Mouse (Mus musculus): ENCODE measurements around the gene Col27a1. TPM values are rescaled to one million over a fixed set of nuclear protein-coding genes. Genes with fewer than 3 reads are reported as not detected.

Gene Col27a1
- total and polyA plus RNA-seq, 3 experiments = not detected

GRCm38 (mm10) chr4:63231121-63231520, 17.3 kb downstream of the Col27a1 start:
- H3K79me2 ChIP-seq (ENCODE audit: control insufficient read depth, insufficient read depth, low read length, poor library complexity) = no peaks in the 10 kb centered on the region
- H3K36me3 ChIP-seq (ENCODE audit: control insufficient read depth in 1 of 2, insufficient read depth in 2 of 2, low read length in 2 of 2) = no peaks in the 10 kb centered on the region
- H3K27ac ChIP-seq (ENCODE audit: control insufficient read depth, low read depth, low read length) = no peak overlapping the region
- no peak overlapping the region for H3K9ac ChIP-seq (ENCODE audit: control insufficient read depth, low read depth, low read length, poor library complexity, severe bottlenecking)
- no peak for DNase-seq (ENCODE audit: low read depth, low spot score)
- no peaks in the 10 kb centered on the region for H3K27me3 ChIP-seq (ENCODE audit: control insufficient read depth in 1 of 2, insufficient read depth in 2 of 2, low read length in 2 of 2)
- no peak overlapping the region for H3K4me3 ChIP-seq (ENCODE audit: control insufficient read depth in 1 of 2, insufficient read depth in 1 of 2, low read depth in 2 of 2, low read length in 2 of 2)
- no peaks in the 10 kb centered on the region for H3K4me1 ChIP-seq (ENCODE audit: control insufficient read depth in 1 of 2, insufficient read depth in 2 of 2, low read length in 2 of 2)
- no peaks in the 10 kb centered on the region for H3K9me3 ChIP-seq (replicated peaks; ENCODE audit: insufficient read depth, low read length)
- TF ChIP-seq RAD21 (IDR thresholded peaks at IDR 0.05; ENCODE audit: low read depth, low read length) = no peak
- no peak for TF ChIP-seq USF1 (IDR thresholded peaks at IDR 0.05; ENCODE audit: low read depth, low read length)
- no peak for TF ChIP-seq KAT2A (conservative IDR thresholded peaks at IDR 0.05; ENCODE audit: low read depth, low read length)
- TF ChIP-seq TAL1 (IDR thresholded peaks at IDR 0.05; ENCODE audit: low read length) = no peak
- no peak for TF ChIP-seq MEF2A (IDR thresholded peaks at IDR 0.05; ENCODE audit: extremely low read depth, insufficient replicate concordance, low read depth, low read length, poor library complexity, severe bottlenecking)
- no peak for TF ChIP-seq JUND (IDR thresholded peaks at IDR 0.05; ENCODE audit: low read depth, low read length)
- no peak for TF ChIP-seq ETS1 (IDR thresholded peaks at IDR 0.05; ENCODE audit: low read depth, low read length)
- TF ChIP-seq POLR2AphosphoS5 (IDR thresholded peaks at IDR 0.05; ENCODE audit: borderline replicate concordance, low read depth, low read length) = no peak
- TF ChIP-seq CTCF (IDR thresholded peaks at IDR 0.05 in 2 of 3, conservative IDR thresholded peaks at IDR 0.05 in 1 of 3; ENCODE audit: control insufficient read depth in 1 of 3, insufficient read depth in 1 of 3, low read depth in 2 of 3, low read length in 3 of 3, poor library complexity in 1 of 3, severe bottlenecking in 1 of 3) = no peak
- no peak for TF ChIP-seq MAZ (IDR thresholded peaks at IDR 0.05; ENCODE audit: low read depth, low read length)
- no peak for TF ChIP-seq NRF1 (IDR thresholded peaks at IDR 0.05; ENCODE audit: insufficient read depth, low read depth, low read length, poor library complexity, severe bottlenecking)

GRCm38 (mm10) chr4:63232542-63233020, 18.8 kb downstream of the Col27a1 start:
- no peak for DNase-seq (ENCODE audit: low read depth, low spot score)
- TF ChIP-seq E2F4 (IDR thresholded peaks at IDR 0.05; ENCODE audit: borderline replicate concordance, low read depth, low read length) = no peak
- TF ChIP-seq GATA1 (IDR thresholded peaks at IDR 0.05; ENCODE audit: low read depth, low read length) = no peak
- no peak for TF ChIP-seq MXI1 (IDR thresholded peaks at IDR 0.05; ENCODE audit: low read depth, low read length)
- TF ChIP-seq GABPA (IDR thresholded peaks at IDR 0.05; ENCODE audit: low read depth, low read length) = no peak
- Histone ChIP-seq H3K4me1 (ENCODE audit: control insufficient read depth in 1 of 2, insufficient read depth in 2 of 2, low read length in 2 of 2) (no peaks in the 10 kb centered on the region), H3K9ac (ENCODE audit: control insufficient read depth, low read depth, low read length, poor library complexity, severe bottlenecking) (no peak overlapping the region), H3K36me3 (ENCODE audit: control insufficient read depth in 1 of 2, insufficient read depth in 2 of 2, low read length in 2 of 2) (no peaks in the 10 kb centered on the region), H3K79me2 (ENCODE audit: control insufficient read depth, insufficient read depth, low read length, poor library complexity) (no peaks in the 10 kb centered on the region), H3K9me3 (replicated peaks; ENCODE audit: insufficient read depth, low read length) (no peaks in the 10 kb centered on the region), H3K4me3 (ENCODE audit: control insufficient read depth in 1 of 2, insufficient read depth in 1 of 2, low read depth in 2 of 2, low read length in 2 of 2) (no peak overlapping the region), H3K27me3 (ENCODE audit: control insufficient read depth in 1 of 2, insufficient read depth in 2 of 2, low read length in 2 of 2) (no peaks in the 10 kb centered on the region), H3K27ac (ENCODE audit: control insufficient read depth, low read depth, low read length) (no peak overlapping the region)
